Mouse (Mus musculus) heart, adult 9 months (tissue): ENCODE results near the gene Hist1h4h.
"Not testable (repeated sequence)": the region's sequence is repeated elsewhere in the genome, so short reads cannot be mapped to it uniquely, and the experiment has no call there.

Experiments
- DNase-seq, 2 experiments: peaks; one replicate each; pipeline ENCODE4 v3.0.0; 2022; ENCODE audit warnings: low spot score in 2 of 2

Gene Hist1h4h

GRCm38 (mm10) chr13:23534368-23535131, 3.7 kb downstream of the Hist1h4h start:
- no peak for DNase-seq

GRCm38 (mm10) chr13:23535137-23536075, 4.6 kb downstream of the Hist1h4h start, which contains the start of gene Hist1h3g:
Gene Hist1h3g (plus strand): TSS chr13:23535422.
- peak; percentile 84 to 90 for DNase-seq

GRCm38 (mm10) chr13:23536076-23536822, 5.4 kb downstream of the Hist1h4h start:
- DNase-seq, result no peak

- DNase-seq, result no peak
Measured at GRCm38 (mm10) chr13:23537006-23537710, 6.3 kb downstream of the Hist1h4h start.

- DNase-seq, result no peak
Measured at GRCm38 (mm10) chr13:23538249-23538648, 7.4 kb downstream of the Hist1h4h start.

GRCm38 (mm10) chr13:23539821-23540220, 9.0 kb downstream of the Hist1h4h start:
- DNase-seq, result not testable (repeated sequence)

- DNase-seq, result no peak
Measured at GRCm38 (mm10) chr13:23541497-23541896, 10.6 kb downstream of the Hist1h4h start.

GRCm38 (mm10) chr13:23542225-23542980, 11.6 kb downstream of the Hist1h4h start:
- DNase-seq, result not testable (repeated sequence)

GRCm38 (mm10) chr13:23542999-23543607, 12.3 kb downstream of the Hist1h4h start, which contains the start of gene Hist1h2bh:
Gene Hist1h2bh (minus strand): TSS chr13:23543392.
- DNase-seq, result peak; percentile 88 to 95

- peak; percentile 91 to 95 for DNase-seq
Measured at GRCm38 (mm10) chr13:23543965-23544786, 13.3 kb downstream of the Hist1h4h start, which contains the start of gene Hist1h3f. Gene Hist1h3f (plus strand): TSS chr13:23544052.

GRCm38 (mm10) chr13:23544787-23545120, 13.9 kb downstream of the Hist1h4h start:
- DNase-seq, result not testable (repeated sequence)

- DNase-seq, result no peak
Measured at GRCm38 (mm10) chr13:23546694-23547093, 15.8 kb downstream of the Hist1h4h start.

- no peak for DNase-seq
Measured at GRCm38 (mm10) chr13:23550761-23551145, 19.9 kb downstream of the Hist1h4h start.

- DNase-seq, result peak; percentile 81 to 85
Measured at GRCm38 (mm10) chr13:23551146-23551834, 20.4 kb downstream of the Hist1h4h start, which contains the start of gene Hist1h4f. Gene Hist1h4f (minus strand): TSS chr13:23551648.

- no peak for DNase-seq
Measured at GRCm38 (mm10) chr13:23551931-23552914, 21.4 kb downstream of the Hist1h4h start.

GRCm38 (mm10) chr13:23552962-23553361, 22.1 kb downstream of the Hist1h4h start, which contains the start of gene Hist1h1d:
Gene Hist1h1d (plus strand): TSS chr13:23553262.
- DNase-seq, result no peak

- no peak for DNase-seq
Measured at GRCm38 (mm10) chr13:23554393-23554792, 23.5 kb downstream of the Hist1h4h start.
